Mouse (Mus musculus): ENCODE results near the gene Ncbp1.

DNA sequence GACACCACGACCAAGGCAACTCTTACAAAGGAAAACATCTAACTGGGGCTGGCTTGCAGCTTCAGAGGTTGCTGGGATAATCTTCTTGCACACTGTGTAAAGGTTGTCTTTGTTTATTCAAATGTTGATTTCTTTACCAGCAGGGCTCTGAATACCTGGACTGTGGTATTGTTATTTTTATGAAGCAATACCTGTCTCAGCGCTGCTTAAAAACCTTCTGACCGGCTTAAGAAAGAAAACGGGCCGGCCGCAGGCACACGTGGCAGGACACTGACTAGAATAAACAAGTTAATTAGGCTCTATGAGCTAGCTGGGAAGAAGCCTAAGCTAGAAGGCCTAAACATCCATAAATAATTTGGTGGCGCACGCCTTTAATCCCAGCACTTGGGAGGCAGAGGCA is 47.5 kb downstream of the Ncbp1 start:
- TF ChIP-seq CTCF (IDR thresholded peaks at IDR 0.05; ENCODE audit: low read depth): no peak
- TF ChIP-seq EP300 (optimal IDR thresholded peaks at IDR 0.05): no peak

Measured in stomach, postnatal 0 days (tissue).